Mouse (Mus musculus): ENCODE measurements around the gene Gpd2. TPM values are rescaled to one million over a fixed set of nuclear protein-coding genes. Genes with fewer than 3 reads are reported as not detected.

Gene Gpd2
- polyA plus RNA-seq, 1 experiment from 2014 or later: 27.0 TPM

DNA sequence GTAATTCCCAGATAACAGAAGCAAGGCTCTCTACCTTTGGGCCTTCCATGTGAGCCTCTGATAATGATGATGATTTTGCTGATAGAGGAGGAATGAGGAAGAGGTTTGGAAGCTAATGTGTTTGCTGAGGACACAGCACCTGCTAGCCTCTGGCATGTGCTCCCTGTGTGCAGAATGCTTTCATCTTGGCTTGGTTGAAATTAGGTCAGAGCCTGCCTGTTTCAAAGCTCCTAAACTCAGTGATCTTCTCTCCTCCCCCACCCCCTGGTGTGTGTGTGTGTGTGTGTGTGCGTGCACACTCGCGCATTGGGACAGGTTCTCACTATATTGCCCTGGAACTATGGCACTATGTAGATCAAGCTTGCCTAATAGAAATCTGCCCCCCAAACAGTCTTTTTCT lies 10.0 kb upstream of the Gpd2 start:
- ATAC-seq: no peak
- H3K4me2 ChIP-seq (ENCODE audit: low read depth, low read length): no peak overlapping the region
- H3K9ac ChIP-seq (ENCODE audit: low read depth, low read length): no peak overlapping the region
- no peaks in the 10 kb centered on the region for H3K36me3 ChIP-seq (ENCODE audit: control insufficient read depth, insufficient read depth, low read length)
- no peaks in the 10 kb centered on the region for H3K27me3 ChIP-seq (replicated peaks; ENCODE audit: control insufficient read depth, insufficient read depth, low read length)
- no peaks in the 10 kb centered on the region for H3K4me1 ChIP-seq (ENCODE audit: control insufficient read depth, insufficient read depth, low read length)
- H3K9me3 ChIP-seq (ENCODE audit: control insufficient read depth, low read length): no peaks in the 10 kb centered on the region
- H3K4me3 ChIP-seq (ENCODE audit: low read length): no peak overlapping the region
- H3K27ac ChIP-seq (ENCODE audit: low read length): no peak overlapping the region
- WGBS: 91% methylated on average over 3 of the region's 3 CpGs

DNA sequence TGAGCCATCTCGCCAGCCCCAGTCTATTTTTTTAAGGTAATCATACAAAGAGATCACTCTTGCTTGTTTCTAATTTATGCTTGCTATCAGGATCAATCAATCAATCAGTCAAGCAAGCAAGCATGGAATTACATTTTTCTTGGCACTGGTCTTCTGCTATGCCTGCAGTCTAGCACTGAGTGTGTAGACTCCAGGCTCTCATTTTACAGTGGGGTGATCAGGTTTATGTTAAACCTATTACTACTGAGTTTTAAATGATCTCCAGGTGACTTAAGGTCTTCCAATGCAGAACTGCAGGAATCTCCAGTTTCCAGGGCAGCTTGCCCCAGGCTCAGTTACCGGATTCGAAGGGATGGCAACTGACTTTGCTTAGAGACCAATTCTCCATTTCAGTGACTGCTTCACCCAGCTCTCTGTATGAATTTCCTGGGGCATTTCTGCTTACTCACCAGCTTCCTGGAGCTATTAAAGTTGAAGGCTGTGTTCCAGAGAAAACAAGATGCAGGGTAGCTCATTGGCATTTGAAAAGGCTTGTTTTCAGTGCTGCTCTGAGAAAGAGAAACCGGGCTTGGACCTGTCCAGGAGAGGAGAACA lies 7.7 kb upstream of the Gpd2 start:
- no peaks in the 10 kb centered on the region for H3K4me1 ChIP-seq (ENCODE audit: control insufficient read depth, insufficient read depth, low read length)
- no peak overlapping the region for H3K4me2 ChIP-seq (ENCODE audit: low read depth, low read length)
- no peak overlapping the region for H3K27ac ChIP-seq (ENCODE audit: low read length)
- no peaks in the 10 kb centered on the region for H3K36me3 ChIP-seq (ENCODE audit: control insufficient read depth, insufficient read depth, low read length)
- no peaks in the 10 kb centered on the region for H3K27me3 ChIP-seq (replicated peaks; ENCODE audit: control insufficient read depth, insufficient read depth, low read length)
- no peak overlapping the region for H3K4me3 ChIP-seq (ENCODE audit: low read length)
- no peak for ATAC-seq
- H3K9me3 ChIP-seq (ENCODE audit: control insufficient read depth, low read length): no peaks in the 10 kb centered on the region
- H3K9ac ChIP-seq (ENCODE audit: low read depth, low read length): no peak overlapping the region
- WGBS: 75% methylated on average over 4 of the region's 4 CpGs

DNA sequence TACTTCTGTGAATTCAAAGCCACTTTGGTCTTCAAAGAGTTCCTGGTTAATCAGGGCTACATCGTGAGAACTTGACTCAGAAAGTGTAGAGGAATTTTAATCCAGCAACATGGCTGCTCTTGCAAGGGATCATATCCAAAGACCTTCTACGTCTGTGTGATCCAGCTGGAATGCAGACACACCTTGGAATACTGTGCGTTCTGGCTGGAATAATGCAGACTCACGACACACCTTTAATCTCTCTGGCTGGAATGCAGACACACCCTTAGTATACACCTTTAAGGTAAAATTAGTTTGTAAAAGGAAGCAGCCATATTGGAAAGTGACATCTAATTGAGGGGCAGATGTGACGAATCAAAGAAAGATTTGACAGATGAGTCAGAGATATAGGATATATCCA lies 6.0 kb upstream of the Gpd2 start:
- Histone ChIP-seq H3K9me3 (ENCODE audit: control insufficient read depth, low read length) (no peaks in the 10 kb centered on the region), H3K27me3 (replicated peaks; ENCODE audit: control insufficient read depth, insufficient read depth, low read length) (no peaks in the 10 kb centered on the region), H3K4me2 (ENCODE audit: low read depth, low read length) (no peak overlapping the region), H3K9ac (ENCODE audit: low read depth, low read length) (no peak overlapping the region), H3K4me1 (ENCODE audit: control insufficient read depth, insufficient read depth, low read length) (no peaks in the 10 kb centered on the region), H3K27ac (ENCODE audit: low read length) (no peak overlapping the region), H3K36me3 (ENCODE audit: control insufficient read depth, insufficient read depth, low read length) (no peaks in the 10 kb centered on the region), H3K4me3 (ENCODE audit: low read length) (no peak overlapping the region)
- ATAC-seq: peak; percentile 68; the same call in 1 of the 2 replicates
- 61% methylated on average over 5 of the region's 5 CpGs for WGBS

DNA sequence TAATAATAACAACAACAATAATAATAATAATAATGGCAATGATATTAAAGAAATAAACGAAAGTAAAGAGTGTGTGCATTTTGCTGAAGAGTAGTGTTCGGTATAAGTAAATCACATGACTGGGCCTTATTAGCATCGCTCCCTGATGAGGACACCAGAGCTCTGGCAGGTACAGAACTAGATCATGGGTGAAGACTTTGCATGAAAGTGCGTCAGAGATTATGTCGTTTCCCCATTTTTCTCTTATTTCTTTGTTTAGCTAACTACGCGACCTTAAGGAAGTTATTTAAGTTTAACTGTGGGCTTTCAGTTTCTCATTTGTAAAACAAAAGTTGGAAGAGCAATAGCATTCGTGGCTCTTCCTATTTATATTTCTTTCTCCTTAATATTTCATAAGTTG lies 5.1 kb upstream of the Gpd2 start:
- Histone ChIP-seq H3K4me3 (ENCODE audit: low read length) (no peak overlapping the region), H3K27ac (ENCODE audit: low read length) (no peak overlapping the region), H3K4me1 (ENCODE audit: control insufficient read depth, insufficient read depth, low read length) (peaks cover under 1% of the 10 kb centered on the region; the same call in 1 of the 2 replicates), H3K9ac (ENCODE audit: low read depth, low read length) (no peak overlapping the region), H3K4me2 (ENCODE audit: low read depth, low read length) (no peak overlapping the region), H3K27me3 (replicated peaks; ENCODE audit: control insufficient read depth, insufficient read depth, low read length) (no peaks in the 10 kb centered on the region), H3K36me3 (ENCODE audit: control insufficient read depth, insufficient read depth, low read length) (no peaks in the 10 kb centered on the region), H3K9me3 (ENCODE audit: control insufficient read depth, low read length) (no peaks in the 10 kb centered on the region)
- 90% methylated on average over 8 of the region's 8 CpGs for WGBS
- no peak for ATAC-seq

DNA sequence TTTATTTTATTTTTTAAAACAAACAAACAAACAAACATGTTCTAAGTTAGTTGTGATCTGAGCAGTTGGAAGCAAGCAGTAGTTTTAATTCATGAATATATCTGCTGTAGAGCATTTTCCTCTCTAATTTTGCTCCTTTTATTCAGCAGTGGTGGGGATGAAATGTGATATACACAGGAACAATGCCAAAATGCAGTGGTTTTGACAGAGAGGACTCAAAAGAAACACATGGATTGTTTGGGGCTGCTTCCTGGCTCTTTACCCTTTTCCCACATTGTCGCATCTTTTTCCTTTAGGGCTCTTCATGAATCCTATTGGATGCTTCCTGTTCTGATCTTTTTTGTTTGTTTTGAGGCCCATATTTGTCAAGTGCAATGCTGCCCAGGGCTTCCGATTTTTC lies 1.2 kb upstream of the Gpd2 start:
- no peaks in the 10 kb centered on the region for H3K36me3 ChIP-seq (ENCODE audit: control insufficient read depth, insufficient read depth, low read length)
- no peak overlapping the region for H3K4me2 ChIP-seq (ENCODE audit: low read depth, low read length)
- H3K9ac ChIP-seq (ENCODE audit: low read depth, low read length): no peak overlapping the region
- ATAC-seq: no peak
- H3K27me3 ChIP-seq (replicated peaks; ENCODE audit: control insufficient read depth, insufficient read depth, low read length): no peaks in the 10 kb centered on the region
- H3K27ac ChIP-seq (ENCODE audit: low read length): no peak overlapping the region
- no peak overlapping the region for H3K4me3 ChIP-seq (ENCODE audit: low read length)
- H3K4me1 ChIP-seq (ENCODE audit: control insufficient read depth, insufficient read depth, low read length): peaks cover 7% of the 10 kb centered on the region; the same call in 1 of the 2 replicates
- H3K9me3 ChIP-seq (ENCODE audit: control insufficient read depth, low read length): no peaks in the 10 kb centered on the region
- WGBS: 76% methylated on average over 2 of the region's 2 CpGs

DNA sequence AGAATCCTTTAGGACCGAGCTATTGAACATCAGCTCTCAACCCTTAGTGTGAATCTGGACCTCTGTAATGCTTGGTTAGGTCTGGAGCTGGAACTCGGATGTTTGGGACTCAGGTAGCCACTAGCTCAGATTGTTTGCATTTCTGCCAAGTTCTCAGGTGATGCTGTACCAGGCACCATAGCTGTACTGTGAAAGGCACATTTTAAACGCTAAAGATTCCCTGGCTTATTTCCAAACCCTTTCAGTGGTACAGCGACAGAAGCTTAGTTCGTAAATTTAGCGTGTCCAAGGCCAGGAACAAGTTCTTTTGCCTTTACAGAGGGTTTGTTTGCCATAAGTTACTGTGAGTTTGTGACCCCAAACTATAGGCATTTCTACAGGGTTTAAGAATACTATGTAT lies 409 bp upstream of the Gpd2 start:
- no peak for ATAC-seq

DNA sequence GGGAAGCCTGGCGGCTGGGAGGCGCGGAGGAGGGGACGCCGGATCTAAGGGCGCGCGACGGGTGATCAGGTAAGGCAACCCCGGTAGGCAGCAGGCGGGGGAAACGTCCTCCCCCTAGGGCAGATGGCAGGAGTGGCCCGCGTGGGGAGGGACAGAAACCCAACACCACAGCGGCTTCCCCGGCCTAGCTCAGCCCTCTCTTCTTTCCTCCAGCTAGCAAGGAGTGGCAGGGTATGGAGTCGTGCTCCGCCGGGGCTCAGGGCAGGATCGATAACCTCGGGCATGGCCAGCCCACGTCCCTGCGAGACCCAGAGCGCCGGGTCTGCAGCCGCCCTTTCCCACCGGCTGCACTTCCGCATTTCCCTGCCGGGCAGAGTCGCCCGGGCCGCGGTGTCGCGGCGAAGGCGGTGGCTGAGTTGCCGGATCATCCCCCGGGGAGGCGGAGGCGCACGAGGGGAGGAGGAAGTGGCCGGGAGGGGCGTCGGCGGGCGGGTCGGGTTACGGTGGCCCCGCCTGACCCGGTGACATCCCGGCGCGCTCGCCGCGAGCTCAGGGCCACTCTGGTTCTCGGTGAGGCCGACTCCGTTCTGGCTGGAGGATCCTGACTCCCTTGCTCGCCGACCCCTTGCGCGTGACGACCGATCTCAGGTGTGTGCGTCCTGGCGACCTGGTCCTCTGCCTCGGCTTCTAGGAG lies 632 bp downstream of the Gpd2 start:
- Histone ChIP-seq H3K9ac (ENCODE audit: low read depth, low read length) (peak overlapping the region; percentile 95), H3K27me3 (replicated peaks; ENCODE audit: control insufficient read depth, insufficient read depth, low read length) (no peaks in the 10 kb centered on the region), H3K27ac (ENCODE audit: low read length) (peak overlapping the region; percentile 85), H3K4me3 (ENCODE audit: low read length) (peak overlapping the region; percentile 73), H3K4me2 (ENCODE audit: low read depth, low read length) (peak overlapping the region; percentile 89), H3K36me3 (ENCODE audit: control insufficient read depth, insufficient read depth, low read length) (no peaks in the 10 kb centered on the region), H3K4me1 (ENCODE audit: control insufficient read depth, insufficient read depth, low read length) (peaks cover 7% of the 10 kb centered on the region; the same call in 1 of the 2 replicates), H3K9me3 (ENCODE audit: control insufficient read depth, low read length) (no peaks in the 10 kb centered on the region)
- WGBS: 0% methylated on average over 69 of the region's 69 CpGs
- ATAC-seq: peak; percentile 97

More for the DNA sequence above, 409 bp upstream of the Gpd2 start:
- Histone ChIP-seq H3K27ac (ENCODE audit: low read length) (no peak overlapping the region), H3K4me3 (ENCODE audit: low read length) (peak overlapping the region; percentile 73; the same call in 1 of the 2 replicates), H3K4me2 (ENCODE audit: low read depth, low read length) (peak overlapping the region; percentile 89), H3K9me3 (ENCODE audit: control insufficient read depth, low read length) (no peaks in the 10 kb centered on the region), H3K36me3 (ENCODE audit: control insufficient read depth, insufficient read depth, low read length) (no peaks in the 10 kb centered on the region), H3K4me1 (ENCODE audit: control insufficient read depth, insufficient read depth, low read length) (peaks cover 7% of the 10 kb centered on the region; the same call in 1 of the 2 replicates), H3K27me3 (replicated peaks; ENCODE audit: control insufficient read depth, insufficient read depth, low read length) (no peaks in the 10 kb centered on the region), H3K9ac (ENCODE audit: low read depth, low read length) (peak overlapping the region; percentile 95)
- 44% methylated on average over 6 of the region's 6 CpGs for WGBS

DNA sequence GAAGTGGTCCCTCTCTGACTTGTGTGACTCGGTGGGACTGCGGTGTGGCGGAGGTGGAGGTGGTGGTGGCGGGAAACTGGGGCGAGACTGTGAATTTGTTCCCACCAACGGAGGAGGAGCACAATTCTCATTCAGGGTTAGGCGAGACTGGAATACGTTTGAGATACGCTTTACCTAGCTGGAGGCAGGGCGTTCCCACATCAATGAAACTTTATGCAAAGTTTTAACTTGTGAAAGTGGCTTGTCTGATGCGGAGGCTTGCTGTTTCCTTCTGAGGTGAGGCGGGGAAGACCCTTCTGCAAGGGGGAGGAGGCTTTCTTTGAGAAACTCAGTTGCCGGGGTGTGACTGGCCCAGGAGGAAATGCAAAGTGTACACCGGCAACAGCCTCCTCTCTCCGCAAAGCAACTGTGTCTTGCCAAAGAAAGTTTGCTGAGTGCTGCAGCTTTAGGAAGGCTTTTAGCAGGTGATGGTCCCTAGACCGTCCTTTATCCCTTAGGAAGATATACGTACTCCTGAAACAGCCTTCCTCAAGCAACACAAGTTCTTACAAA lies 1.3 kb downstream of the Gpd2 start:
- H3K4me1 ChIP-seq (ENCODE audit: control insufficient read depth, insufficient read depth, low read length): peaks cover 7% of the 10 kb centered on the region; the same call in 1 of the 2 replicates
- peak overlapping the region; percentile 89 for H3K4me2 ChIP-seq (ENCODE audit: low read depth, low read length)
- H3K27me3 ChIP-seq (replicated peaks; ENCODE audit: control insufficient read depth, insufficient read depth, low read length): no peaks in the 10 kb centered on the region
- peak overlapping the region; percentile 85 for H3K27ac ChIP-seq (ENCODE audit: low read length)
- peak overlapping the region; percentile 95 for H3K9ac ChIP-seq (ENCODE audit: low read depth, low read length)
- no peaks in the 10 kb centered on the region for H3K36me3 ChIP-seq (ENCODE audit: control insufficient read depth, insufficient read depth, low read length)
- H3K4me3 ChIP-seq (ENCODE audit: low read length): peak overlapping the region; percentile 73
- no peaks in the 10 kb centered on the region for H3K9me3 ChIP-seq (ENCODE audit: control insufficient read depth, low read length)
- 4% methylated on average over 17 of the region's 17 CpGs for WGBS
- ATAC-seq: peak; percentile 63

DNA sequence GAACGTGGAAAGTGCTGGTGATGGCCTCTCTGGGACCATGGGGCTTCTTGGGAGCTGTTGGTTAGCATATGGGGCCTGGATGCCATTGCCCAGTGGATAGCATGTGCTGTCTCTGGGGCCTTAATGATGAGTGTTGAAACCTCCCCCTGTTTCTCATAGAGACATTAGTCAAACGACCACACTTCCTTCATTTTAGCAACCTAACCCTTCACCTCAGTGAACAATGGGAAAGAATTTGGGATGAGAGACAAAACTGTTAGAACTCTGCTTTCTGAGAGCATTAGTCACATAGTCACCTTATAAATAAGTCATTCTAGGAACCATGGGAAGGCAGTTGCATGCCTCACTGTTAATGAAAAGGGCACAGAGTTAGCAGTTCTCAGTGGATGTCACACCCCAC lies 1.9 kb downstream of the Gpd2 start:
- H3K27me3 ChIP-seq (replicated peaks; ENCODE audit: control insufficient read depth, insufficient read depth, low read length): no peaks in the 10 kb centered on the region
- H3K4me2 ChIP-seq (ENCODE audit: low read depth, low read length): peak overlapping the region; percentile 89; the same call in 1 of the 2 replicates
- no peak overlapping the region for H3K27ac ChIP-seq (ENCODE audit: low read length)
- no peak for ATAC-seq
- H3K4me1 ChIP-seq (ENCODE audit: control insufficient read depth, insufficient read depth, low read length): peaks cover 7% of the 10 kb centered on the region; the same call in 1 of the 2 replicates
- H3K9me3 ChIP-seq (ENCODE audit: control insufficient read depth, low read length): no peaks in the 10 kb centered on the region
- H3K9ac ChIP-seq (ENCODE audit: low read depth, low read length): no peak overlapping the region
- 37% methylated on average over 2 of the region's 2 CpGs for WGBS
- peak overlapping the region; percentile 73; the same call in 1 of the 2 replicates for H3K4me3 ChIP-seq (ENCODE audit: low read length)
- no peaks in the 10 kb centered on the region for H3K36me3 ChIP-seq (ENCODE audit: control insufficient read depth, insufficient read depth, low read length)
